Mouse (Mus musculus): ENCODE data around the gene Fam20a. TPM values are rescaled to one million over a fixed set of nuclear protein-coding genes. Genes with fewer than 3 reads are reported as not detected.
"Not testable (repeated sequence)": the region's sequence is repeated elsewhere in the genome, so short reads cannot be mapped to it uniquely, and the experiment has no call there.

The Fam20a gene
- total RNA-seq, 2 experiments from 2014 or later, result 14.0 to 15.6 TPM

- no peak for DNase-seq (ENCODE audit: low spot score in 2 of 2)
- intact Hi-C loops (cut with DNase I), result no loop called here
Observed at GRCm38 (mm10) chr11:109668115-109668725, 53.9 kb downstream of the Fam20a start.

- intact Hi-C loops (cut with DNase I), result no loop called here
- no peak for DNase-seq (ENCODE audit: low spot score in 2 of 2)
Observed at GRCm38 (mm10) chr11:109667371-109667770, 54.7 kb downstream of the Fam20a start.

- no peak for DNase-seq (ENCODE audit: low spot score in 2 of 2)
- intact Hi-C loops (cut with DNase I), result no loop called here
Observed at GRCm38 (mm10) chr11:109666411-109666810, 55.7 kb downstream of the Fam20a start.

GRCm38 (mm10) chr11:109665424-109665823, 56.7 kb downstream of the Fam20a start:
- intact Hi-C loops (cut with DNase I), result no loop called here

GRCm38 (mm10) chr11:109664293-109664692, 57.8 kb downstream of the Fam20a start:
- DNase-seq (ENCODE audit: low spot score in 2 of 2), result no peak
- intact Hi-C loops (cut with DNase I), result no loop called here

More at GRCm38 (mm10) chr11:109665424-109665823, 56.7 kb downstream of the Fam20a start:
- DNase-seq (ENCODE audit: low spot score in 2 of 2), result no peak

GRCm38 (mm10) chr11:109660526-109660925, 61.6 kb downstream of the Fam20a start:
- intact Hi-C loops (cut with DNase I), result not testable (repeated sequence)

GRCm38 (mm10) chr11:109656232-109656631, 65.8 kb downstream of the Fam20a start:
- intact Hi-C loops (cut with DNase I), result loop anchor here (10.0 kb wide), 1 partner anchor 619 kb away; no protein-coding TSS in a partner anchor
- DNase-seq (ENCODE audit: low spot score in 2 of 2), result no peak

More at GRCm38 (mm10) chr11:109660526-109660925, 61.6 kb downstream of the Fam20a start:
- DNase-seq (ENCODE audit: low spot score in 2 of 2), result not testable (repeated sequence)

GRCm38 (mm10) chr11:109654581-109654980, 67.5 kb downstream of the Fam20a start:
- no peak for DNase-seq (ENCODE audit: low spot score in 2 of 2)
- intact Hi-C loops (cut with DNase I), result loop anchor here (5.0 to 10.0 kb wide), 2 partner anchors 42 to 620 kb away; partner anchors contain the start of gene Wipi1

GRCm38 (mm10) chr11:109653201-109653600, 68.9 kb downstream of the Fam20a start:
- DNase-seq (ENCODE audit: low spot score in 2 of 2), result no peak
- intact Hi-C loops (cut with DNase I), result loop anchor here (5.0 to 10.0 kb wide), 2 partner anchors 41 to 622 kb away; partner anchors contain the start of gene Wipi1

GRCm38 (mm10) chr11:109652505-109652904, 69.6 kb downstream of the Fam20a start:
- DNase-seq (ENCODE audit: low spot score in 2 of 2), result no peak
- intact Hi-C loops (cut with DNase I), result loop anchor here (5.0 to 10.0 kb wide), 2 partner anchors 40 to 622 kb away; partner anchors contain the start of gene Wipi1

GRCm38 (mm10) chr11:109651566-109652024, 70.5 kb downstream of the Fam20a start:
- no peak for DNase-seq (ENCODE audit: low spot score in 2 of 2)
- intact Hi-C loops (cut with DNase I), result loop anchor here (5.0 to 10.0 kb wide), 2 partner anchors 39 to 623 kb away; partner anchors contain the start of gene Wipi1

- DNase-seq (ENCODE audit: low spot score in 2 of 2), result peak; percentile 94 to 95
- intact Hi-C loops (cut with DNase I), result loop anchor here (5.0 to 10.0 kb wide), 2 partner anchors 39 to 624 kb away; partner anchors contain the start of gene Wipi1
Observed at GRCm38 (mm10) chr11:109650788-109651565, 71.1 kb downstream of the Fam20a start.

GRCm38 (mm10) chr11:109649975-109650701, 71.9 kb downstream of the Fam20a start:
- intact Hi-C loops (cut with DNase I), result loop anchor here (5.0 to 10.0 kb wide), 2 partner anchors 38 to 625 kb away; partner anchors contain the start of gene Wipi1

GRCm38 (mm10) chr11:109649206-109649605, 72.9 kb downstream of the Fam20a start, which contains the start of gene Prkar1a:
TSS of gene Prkar1a (plus strand) at chr11:109649405.
- no peak for DNase-seq (ENCODE audit: low spot score in 2 of 2)
- intact Hi-C loops (cut with DNase I), result no loop called here

More at GRCm38 (mm10) chr11:109649975-109650701, 71.9 kb downstream of the Fam20a start:
- DNase-seq (ENCODE audit: low spot score in 2 of 2), result peak; percentile 86 to 87

GRCm38 (mm10) chr11:109648510-109648909, 73.6 kb downstream of the Fam20a start:
- no peak for DNase-seq (ENCODE audit: low spot score in 2 of 2)
- intact Hi-C loops (cut with DNase I), result no loop called here

GRCm38 (mm10) chr11:109641498-109642222, 80.4 kb downstream of the Fam20a start:
- no peak for DNase-seq (ENCODE audit: low spot score in 2 of 2)
- intact Hi-C loops (cut with DNase I), result no loop called here

GRCm38 (mm10) chr11:109635871-109636395, 86.1 kb downstream of the Fam20a start:
- intact Hi-C loops (cut with DNase I), result no loop called here
- no peak for DNase-seq (ENCODE audit: low spot score in 2 of 2)

- intact Hi-C loops (cut with DNase I), result no loop called here
- no peak for DNase-seq (ENCODE audit: low spot score in 2 of 2)
Observed at GRCm38 (mm10) chr11:109634928-109635327, 87.2 kb downstream of the Fam20a start.

All from left cerebral cortex, postnatal 36 days (tissue).